Mouse (Mus musculus) ovary, postnatal 14 days (tissue): ENCODE results near the gene Trmt6.

ENCODE experiments used
- DNase-seq: peaks from one replicate; pipeline ENCODE4 v3.0.0; 2022; ENCODE audit warnings: low spot score

Trmt6 gene

GRCm38 (mm10) chr2:132815608-132816314 is at the start of gene Trmt6, which contains the start of gene Mcm8:
Trmt6 (minus strand) TSS chr2:132816055.
Mcm8 (plus strand) TSS chr2:132816141.
- peak; percentile 73 for DNase-seq

- DNase-seq = no peak
Measured at GRCm38 (mm10) chr2:132863325-132863724, 47.5 kb upstream of the Trmt6 start.

- no peak for DNase-seq
Measured at GRCm38 (mm10) chr2:132861456-132861855, 45.6 kb upstream of the Trmt6 start.

- DNase-seq = no peak
Measured at GRCm38 (mm10) chr2:132860435-132860834, 44.6 kb upstream of the Trmt6 start.

GRCm38 (mm10) chr2:132856333-132856732 is 40.5 kb upstream of the Trmt6 start:
- no peak for DNase-seq

- DNase-seq = no peak
Measured at GRCm38 (mm10) chr2:132853051-132853450, 37.2 kb upstream of the Trmt6 start.

- DNase-seq = no peak
Measured at GRCm38 (mm10) chr2:132849141-132849540, 33.3 kb upstream of the Trmt6 start.

- DNase-seq = no peak
Measured at GRCm38 (mm10) chr2:132848361-132848760, 32.5 kb upstream of the Trmt6 start.

GRCm38 (mm10) chr2:132847581-132847980 is 31.7 kb upstream of the Trmt6 start:
- DNase-seq = no peak

- DNase-seq = peak; percentile 99
Measured at GRCm38 (mm10) chr2:132846407-132847358, 30.8 kb upstream of the Trmt6 start, which contains the start of gene Crls1. Crls1 (plus strand) TSS chr2:132846666.

- DNase-seq = no peak
Measured at GRCm38 (mm10) chr2:132841071-132841470, 25.2 kb upstream of the Trmt6 start.

- DNase-seq = no peak
Measured at GRCm38 (mm10) chr2:132802976-132803375, 12.9 kb downstream of the Trmt6 start.

- no peak for DNase-seq
Measured at GRCm38 (mm10) chr2:132794204-132794586, 21.7 kb downstream of the Trmt6 start.

- no peak for DNase-seq
Measured at GRCm38 (mm10) chr2:132793441-132794203, 22.2 kb downstream of the Trmt6 start.

- DNase-seq = no peak
Measured at GRCm38 (mm10) chr2:132784039-132784438, 31.8 kb downstream of the Trmt6 start.

- peak; percentile 97 for DNase-seq
Measured at GRCm38 (mm10) chr2:132781439-132782068, 34.3 kb downstream of the Trmt6 start.

- DNase-seq = no peak
Measured at GRCm38 (mm10) chr2:132780978-132781377, 34.9 kb downstream of the Trmt6 start, which contains the start of gene Chgb. Chgb (plus strand) TSS chr2:132781278.

- DNase-seq = no peak
Measured at GRCm38 (mm10) chr2:132770822-132771221, 45.0 kb downstream of the Trmt6 start.

- DNase-seq = no peak
Measured at GRCm38 (mm10) chr2:132757911-132758310, 57.9 kb downstream of the Trmt6 start.
